Mouse (Mus musculus): Measurements from ENCODE around the gene Spcs2. TPM values are rescaled to one million over a fixed set of nuclear protein-coding genes. Genes with fewer than 3 reads are reported as not detected.
A peak's percentile ranks its signal among the peaks of the same experiment; 100 is the strongest.
"Not testable (repeated sequence)": the region's sequence is repeated elsewhere in the genome, so short reads cannot be mapped to it uniquely, and the experiment has no call there.

Gene Spcs2
- polyA plus RNA-seq, 1 experiment from 2014 or later: 293 TPM

- Histone ChIP-seq H3K9me3 (no peaks in the 10 kb centered on the region), H3K36me3 (peaks cover 15% of the 10 kb centered on the region), H3K9ac (replicated peaks) (no peak overlapping the region), H3K27ac (replicated peaks) (no peak overlapping the region), H3K4me3 (no peak overlapping the region), H3K4me2 (replicated peaks) (no peak overlapping the region), H3K27me3 (no peaks in the 10 kb centered on the region), H3K4me1 (no peaks in the 10 kb centered on the region)
- 88% methylated on average over 2 of the region's 2 CpGs for WGBS
- no peak for ATAC-seq (replicated peaks)
These were observed 29.4 kb downstream of the Spcs2 start for GRCm38 (mm10) chr7:99833846-99834222.

GRCm38 (mm10) chr7:99833115-99833845 lies 30.0 kb downstream of the Spcs2 start:
- Histone ChIP-seq H3K9me3 (no peaks in the 10 kb centered on the region), H3K27me3 (no peaks in the 10 kb centered on the region), H3K9ac (replicated peaks) (no peak overlapping the region), H3K36me3 (peaks cover 10% of the 10 kb centered on the region), H3K4me1 (0 out of 2 replicates have a peak, but pooled peaks cover 5% of the 10 kb centered on the region), H3K27ac (replicated peaks) (no peak overlapping the region), H3K4me3 (no peak overlapping the region), H3K4me2 (replicated peaks) (no peak overlapping the region)
- WGBS: 83% methylated on average over 5 of the region's 5 CpGs
- no peak for ATAC-seq (replicated peaks)

GRCm38 (mm10) chr7:99828083-99828570 lies 35.1 kb downstream of the Spcs2 start, which contains the start of gene Neu3:
Gene Neu3 (minus strand): TSS chr7:99828417.
- H3K36me3 ChIP-seq: no peaks in the 10 kb centered on the region
- H3K27ac ChIP-seq (replicated peaks): peak within 1 kb of the TSS; percentile 52
- H3K4me1 ChIP-seq: peaks cover 11% of the 10 kb centered on the region; the same call in 1 of the 2 replicates
- peak within 1 kb of the TSS; percentile 42 for H3K4me3 ChIP-seq
- peak within 1 kb of the TSS; percentile 53 for H3K4me2 ChIP-seq (replicated peaks)
- WGBS: under 1% methylated on average over 26 of the region's 26 CpGs
- no peaks in the 10 kb centered on the region for H3K27me3 ChIP-seq
- H3K9ac ChIP-seq (replicated peaks): peak within 1 kb of the TSS; percentile 41
- no peaks in the 10 kb centered on the region for H3K9me3 ChIP-seq
- ATAC-seq (replicated peaks): peak; percentile 95

- H3K36me3 ChIP-seq: no peaks in the 10 kb centered on the region
- H3K9me3 ChIP-seq: no peaks in the 10 kb centered on the region
- WGBS: 72% methylated on average over 6 of the region's 6 CpGs
- no peak for ATAC-seq (replicated peaks)
- no peaks in the 10 kb centered on the region for H3K27me3 ChIP-seq
- H3K4me3 ChIP-seq: no peak overlapping the region
- peaks cover 11% of the 10 kb centered on the region; the same call in 1 of the 2 replicates for H3K4me1 ChIP-seq
- H3K9ac ChIP-seq (replicated peaks): no peak overlapping the region
- H3K4me2 ChIP-seq (replicated peaks): no peak overlapping the region
- no peak overlapping the region for H3K27ac ChIP-seq (replicated peaks)
These were observed 37.2 kb downstream of the Spcs2 start for GRCm38 (mm10) chr7:99826096-99826495.

GRCm38 (mm10) chr7:99825511-99825910 lies 37.8 kb downstream of the Spcs2 start:
- Histone ChIP-seq H3K4me2 (replicated peaks) (no peak overlapping the region), H3K9me3 (no peaks in the 10 kb centered on the region), H3K27ac (replicated peaks) (no peak overlapping the region), H3K9ac (replicated peaks) (no peak overlapping the region), H3K27me3 (no peaks in the 10 kb centered on the region), H3K4me3 (no peak overlapping the region), H3K4me1 (peaks cover 11% of the 10 kb centered on the region; the same call in 1 of the 2 replicates), H3K36me3 (no peaks in the 10 kb centered on the region)
- WGBS: 89% methylated on average over 9 of the region's 9 CpGs
- ATAC-seq (replicated peaks): no peak

GRCm38 (mm10) chr7:99824649-99825483 lies 38.4 kb downstream of the Spcs2 start:
- H3K36me3 ChIP-seq: no peaks in the 10 kb centered on the region
- no peak overlapping the region for H3K4me2 ChIP-seq (replicated peaks)
- no peak overlapping the region for H3K4me3 ChIP-seq
- ATAC-seq (replicated peaks): no peak
- 87% methylated on average over 16 of the region's 16 CpGs for WGBS
- H3K9me3 ChIP-seq: no peaks in the 10 kb centered on the region
- H3K27ac ChIP-seq (replicated peaks): no peak overlapping the region
- H3K9ac ChIP-seq (replicated peaks): no peak overlapping the region
- H3K27me3 ChIP-seq: no peaks in the 10 kb centered on the region
- H3K4me1 ChIP-seq: peaks cover 11% of the 10 kb centered on the region; the same call in 1 of the 2 replicates

- Histone ChIP-seq H3K27ac (replicated peaks) (no peak overlapping the region), H3K27me3 (no peaks in the 10 kb centered on the region), H3K9me3 (no peaks in the 10 kb centered on the region), H3K4me1 (peaks cover 4% of the 10 kb centered on the region; the same call in 1 of the 2 replicates), H3K4me2 (replicated peaks) (no peak overlapping the region), H3K36me3 (no peaks in the 10 kb centered on the region), H3K9ac (replicated peaks) (no peak overlapping the region), H3K4me3 (no peak overlapping the region)
- no peak for ATAC-seq (replicated peaks)
- 89% methylated on average over 10 of the region's 10 CpGs for WGBS
These were observed 40.1 kb downstream of the Spcs2 start for GRCm38 (mm10) chr7:99823045-99823663.

- Histone ChIP-seq H3K9ac (replicated peaks) (no peak overlapping the region), H3K4me1 (no peaks in the 10 kb centered on the region), H3K27me3 (no peaks in the 10 kb centered on the region), H3K4me2 (replicated peaks) (no peak overlapping the region), H3K27ac (replicated peaks) (no peak overlapping the region), H3K9me3 (no peaks in the 10 kb centered on the region), H3K36me3 (no peaks in the 10 kb centered on the region), H3K4me3 (no peak overlapping the region)
- 89% methylated on average over 5 of the region's 5 CpGs for WGBS
- no peak for ATAC-seq (replicated peaks)
These were observed 40.8 kb downstream of the Spcs2 start for GRCm38 (mm10) chr7:99822426-99822825.

GRCm38 (mm10) chr7:99821953-99822352 lies 41.3 kb downstream of the Spcs2 start:
- Histone ChIP-seq H3K4me3 (no peak overlapping the region), H3K9me3 (no peaks in the 10 kb centered on the region), H3K36me3 (no peaks in the 10 kb centered on the region), H3K9ac (replicated peaks) (no peak overlapping the region), H3K27me3 (no peaks in the 10 kb centered on the region), H3K27ac (replicated peaks) (no peak overlapping the region), H3K4me2 (replicated peaks) (no peak overlapping the region), H3K4me1 (no peaks in the 10 kb centered on the region)
- WGBS: 96% methylated on average over 2 of the region's 2 CpGs
- ATAC-seq (replicated peaks): no peak

GRCm38 (mm10) chr7:99818181-99818725 lies 45.0 kb downstream of the Spcs2 start:
- not testable (repeated sequence) for H3K4me1 ChIP-seq; H3K36me3 ChIP-seq; H3K27ac ChIP-seq (replicated peaks); ATAC-seq (replicated peaks); H3K9ac ChIP-seq (replicated peaks); H3K4me3 ChIP-seq; H3K9me3 ChIP-seq; H3K4me2 ChIP-seq (replicated peaks); H3K27me3 ChIP-seq
- WGBS: 26% methylated on average over 9 of the region's 9 CpGs

- Histone ChIP-seq H3K4me3 (no peak overlapping the region), H3K4me1 (no peaks in the 10 kb centered on the region), H3K27ac (replicated peaks) (no peak overlapping the region), H3K36me3 (no peaks in the 10 kb centered on the region), H3K9me3 (no peaks in the 10 kb centered on the region), H3K9ac (replicated peaks) (no peak overlapping the region), H3K4me2 (replicated peaks) (no peak overlapping the region), H3K27me3 (no peaks in the 10 kb centered on the region)
- 89% methylated on average over 11 of the region's 11 CpGs for WGBS
- no peak for ATAC-seq (replicated peaks)
These were observed 49.9 kb downstream of the Spcs2 start for GRCm38 (mm10) chr7:99813394-99813793.
